Mouse (Mus musculus): Measurements from ENCODE around the gene Wfikkn2.

Gene Wfikkn2

DNA sequence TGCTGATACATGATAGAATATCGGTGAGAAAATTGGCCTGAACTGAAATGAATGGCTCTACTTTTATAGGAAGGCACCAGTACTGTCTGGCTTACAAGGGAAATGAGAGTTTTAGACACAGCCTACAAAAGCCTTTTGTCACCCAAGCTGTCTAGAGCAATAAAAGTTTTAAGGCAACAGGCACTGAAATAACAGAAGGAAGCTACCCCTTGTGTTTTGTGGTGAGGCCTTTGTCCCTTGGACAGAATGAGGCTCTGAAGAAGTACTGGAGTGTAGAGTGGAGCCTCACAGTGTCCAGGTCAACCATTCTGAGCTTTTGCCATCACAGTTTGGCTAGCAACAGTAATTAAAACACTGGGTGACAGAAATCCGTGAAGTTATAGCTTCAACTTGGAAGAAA lies 29.6 kb downstream of the Wfikkn2 start:
- DNase-seq: no peak

DNA sequence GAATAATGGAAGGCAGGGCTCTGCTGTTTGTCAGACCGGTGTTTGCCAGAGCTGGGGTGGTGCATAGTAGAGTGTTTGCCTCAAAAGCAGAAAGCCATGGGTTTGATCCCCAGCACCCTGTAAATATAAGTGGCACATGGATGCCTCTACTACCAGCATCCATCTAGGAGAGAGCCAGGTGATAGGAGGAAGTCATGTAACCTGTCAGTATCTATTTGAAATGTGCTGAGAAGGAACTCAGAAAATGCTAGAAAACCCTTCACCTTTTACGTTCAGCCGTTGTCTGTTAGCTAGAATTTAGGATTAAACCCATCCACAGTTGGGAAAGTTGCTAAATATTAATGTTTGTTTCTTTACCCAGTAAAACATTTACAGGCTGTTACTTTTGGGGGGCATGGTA lies 30.2 kb downstream of the Wfikkn2 start:
- DNase-seq: no peak

DNA sequence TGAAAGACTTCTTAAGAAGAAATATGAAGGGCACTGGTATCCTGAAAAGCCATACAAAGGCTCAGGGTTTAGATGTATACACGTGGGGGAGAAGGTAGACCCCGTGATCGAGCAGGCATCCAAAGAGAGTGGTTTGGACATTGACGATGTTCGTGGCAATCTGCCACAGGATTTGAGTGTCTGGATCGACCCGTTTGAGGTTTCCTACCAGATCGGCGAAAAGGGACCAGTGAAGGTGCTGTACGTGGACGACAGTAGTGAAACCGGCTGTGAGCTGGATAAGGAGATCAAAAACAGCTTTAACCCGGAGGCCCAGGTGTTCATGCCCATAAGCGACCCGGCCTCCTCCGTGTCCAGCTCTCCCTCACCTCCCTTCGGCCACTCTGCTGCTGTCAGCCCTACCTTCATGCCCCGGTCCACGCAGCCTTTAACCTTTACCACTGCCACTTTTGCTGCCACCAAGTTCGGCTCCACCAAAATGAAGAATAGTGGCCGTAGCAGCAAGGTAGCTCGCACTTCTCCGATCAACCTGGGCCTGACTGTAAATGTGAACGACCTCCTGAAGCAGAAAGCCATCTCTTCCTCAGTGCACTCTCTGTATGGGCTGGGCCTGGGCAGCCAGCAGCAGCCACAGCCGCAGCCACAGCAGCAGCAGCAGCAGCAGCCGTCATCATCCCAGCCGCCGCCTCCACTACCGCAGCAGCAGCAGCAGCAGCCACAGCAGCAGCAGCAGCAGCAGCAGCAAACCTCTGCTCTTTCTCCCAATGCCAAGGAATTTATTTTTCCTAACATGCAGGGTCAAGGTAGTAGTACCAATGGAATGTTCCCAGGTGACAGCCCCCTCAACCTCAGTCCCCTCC lies 31.8 kb downstream of the Wfikkn2 start:
- no peak for DNase-seq

- no peak for DNase-seq
Measured at GRCm38 (mm10) chr11:94212997-94213396, 32.8 kb downstream of the Wfikkn2 start.

- no peak for DNase-seq
Measured at GRCm38 (mm10) chr11:94212489-94212836, 33.3 kb downstream of the Wfikkn2 start.

- peak; percentile 78 to 80 for DNase-seq
Measured at GRCm38 (mm10) chr11:94211651-94212488, 33.9 kb downstream of the Wfikkn2 start.

GRCm38 (mm10) chr11:94211124-94211603 lies 34.6 kb downstream of the Wfikkn2 start, which contains the start of gene Tob1:
Tob1 (plus strand) TSS chr11:94211454.
- peak; percentile 98 for DNase-seq

DNA sequence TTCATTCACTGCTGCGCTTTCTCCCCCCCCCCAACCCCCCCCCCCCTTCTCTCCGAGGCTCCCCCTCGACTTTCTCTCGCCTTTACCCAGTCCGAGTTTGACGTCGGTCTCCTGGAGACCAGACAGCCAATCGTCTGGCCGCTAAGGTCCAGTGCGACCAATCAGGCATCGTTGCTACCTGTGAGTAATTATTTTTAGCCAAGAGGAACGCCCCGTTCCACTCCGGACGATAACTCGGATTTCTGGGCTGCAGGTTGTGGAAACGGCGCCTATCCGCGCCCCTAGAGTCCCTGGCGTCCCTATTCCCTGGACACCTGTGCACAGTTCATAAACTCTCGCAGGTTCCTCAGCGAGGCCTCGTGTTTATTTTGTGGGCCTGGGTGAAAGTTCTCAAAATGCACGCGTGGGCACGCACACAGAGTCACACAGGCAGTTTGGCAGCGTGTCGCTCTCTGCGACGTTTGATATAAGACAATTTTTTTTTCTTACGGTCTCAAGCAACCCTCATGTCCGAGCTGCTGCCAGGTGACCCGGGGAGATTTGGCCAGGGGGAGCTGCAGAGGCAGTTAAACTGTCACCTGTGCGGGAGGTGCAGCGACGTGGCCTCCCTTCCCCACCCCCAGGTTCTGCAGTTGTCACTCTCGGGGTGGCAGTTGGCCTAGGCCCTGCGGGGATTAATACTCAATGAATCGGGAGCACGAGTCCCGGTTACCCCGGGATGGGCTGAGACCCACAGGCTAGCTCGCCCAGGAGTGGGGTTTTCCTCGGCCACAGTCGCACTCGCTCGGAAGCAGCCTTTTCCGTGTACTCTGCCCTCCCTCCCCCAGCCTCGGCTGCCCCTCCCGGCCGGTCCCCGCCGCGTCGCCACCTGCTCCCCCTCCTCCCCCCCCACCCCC lies 35.4 kb downstream of the Wfikkn2 start:
- peak; percentile 92 to 95 for DNase-seq

DNA sequence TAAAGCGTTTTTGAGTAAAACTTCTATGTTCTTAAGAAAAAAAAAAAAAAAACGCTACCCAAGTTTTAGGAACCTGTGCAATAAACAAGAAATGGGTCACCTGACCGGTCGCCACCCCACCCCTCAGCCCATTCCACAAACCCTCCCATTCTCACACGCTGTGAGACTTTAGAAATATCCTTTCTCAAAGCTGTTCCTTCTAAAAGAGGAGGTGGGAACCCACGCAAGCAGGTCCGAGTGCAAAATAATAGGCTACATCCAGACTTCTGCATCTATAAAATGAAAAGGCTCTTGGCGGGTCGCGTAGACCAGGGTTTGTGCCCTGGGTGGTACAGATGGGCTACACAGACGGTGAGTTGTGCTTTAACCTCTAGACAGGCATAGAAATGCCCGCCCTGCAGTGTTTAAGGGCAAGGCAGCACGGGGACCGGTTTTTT lies 36.1 kb downstream of the Wfikkn2 start:
- no peak for DNase-seq

- no peak for DNase-seq
Measured at GRCm38 (mm10) chr11:94208811-94209675, 36.8 kb downstream of the Wfikkn2 start.

- DNase-seq: no peak
Measured at GRCm38 (mm10) chr11:94206398-94207114, 39.2 kb downstream of the Wfikkn2 start.

DNA sequence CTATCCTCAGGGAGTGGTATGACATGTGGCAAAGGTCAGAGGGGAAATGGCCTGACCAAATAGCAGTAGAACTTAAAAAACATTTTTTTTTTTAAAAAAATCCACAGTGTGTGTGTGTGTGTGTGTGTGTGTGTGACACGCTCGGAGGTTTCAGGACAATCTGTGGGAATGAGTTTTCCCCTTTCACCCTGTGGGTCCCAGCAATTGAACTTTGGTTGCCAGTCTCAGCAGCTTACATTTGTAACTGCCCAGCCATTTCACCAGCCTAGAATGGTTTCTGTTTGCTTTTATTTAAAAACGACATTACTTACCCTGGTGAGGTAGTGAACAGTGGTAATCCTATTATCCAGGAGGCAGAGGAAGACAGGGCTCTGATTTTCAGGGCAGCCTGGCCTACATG lies 42.7 kb downstream of the Wfikkn2 start:
- no peak for DNase-seq

GRCm38 (mm10) chr11:94202106-94202505 lies 43.7 kb downstream of the Wfikkn2 start:
- no peak for DNase-seq

GRCm38 (mm10) chr11:94200422-94200821 lies 45.4 kb downstream of the Wfikkn2 start:
- DNase-seq: no peak

DNA sequence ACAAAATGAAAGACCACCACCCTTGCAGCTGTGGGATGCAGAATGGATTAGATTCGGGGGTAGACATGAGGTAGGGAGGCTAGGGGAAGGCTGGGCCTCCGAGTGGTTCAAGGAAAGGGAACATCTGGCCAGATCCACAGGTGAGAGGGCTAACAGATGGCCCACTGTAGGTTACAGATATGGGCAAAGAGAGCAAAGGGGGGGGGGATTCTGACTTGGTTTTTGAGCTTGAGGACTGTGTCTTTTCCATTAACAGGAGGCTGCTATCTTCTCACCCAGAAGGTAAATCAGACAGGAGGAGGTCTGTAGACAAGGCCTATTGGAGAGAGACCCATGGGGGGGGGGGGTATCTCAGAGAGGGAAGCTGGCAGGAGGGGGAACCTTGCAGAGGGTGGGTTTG lies 46.0 kb downstream of the Wfikkn2 start:
- no peak for DNase-seq

DNA sequence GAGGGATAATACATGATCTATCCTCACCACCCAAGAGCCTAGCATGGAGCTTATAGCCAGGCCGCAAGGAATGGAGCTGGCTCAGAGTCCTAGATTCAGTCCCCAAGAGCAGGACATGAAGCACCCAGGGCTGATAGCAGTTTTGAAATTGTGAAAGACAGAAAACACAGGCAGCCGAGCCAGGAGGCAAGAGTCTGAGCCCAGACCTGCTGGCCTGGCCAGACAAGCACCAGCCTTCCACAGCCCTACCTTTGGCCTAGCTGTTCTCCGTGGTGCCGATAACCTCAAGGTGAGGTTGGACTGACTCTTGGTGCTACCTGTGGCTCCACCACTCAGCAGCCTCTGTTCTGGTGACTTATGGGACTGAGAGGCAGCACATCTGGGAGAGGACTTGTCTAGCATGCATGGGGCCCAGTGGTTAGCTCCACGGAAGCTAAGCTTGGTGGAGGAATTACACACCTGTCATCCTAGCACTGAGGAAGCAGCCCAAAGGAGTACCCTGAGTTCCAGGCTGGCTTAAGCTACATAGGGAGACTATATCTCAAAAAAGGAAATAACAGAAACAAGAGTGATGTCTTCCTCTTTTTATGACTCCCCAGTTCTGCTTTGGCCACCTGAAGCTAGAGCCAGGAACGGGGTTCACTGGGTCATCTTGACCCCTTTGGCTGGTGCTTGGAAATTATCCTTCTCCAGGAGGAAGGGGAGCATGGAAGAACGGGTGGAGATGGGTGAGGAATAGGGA lies 47.2 kb downstream of the Wfikkn2 start:
- no peak for DNase-seq

DNA sequence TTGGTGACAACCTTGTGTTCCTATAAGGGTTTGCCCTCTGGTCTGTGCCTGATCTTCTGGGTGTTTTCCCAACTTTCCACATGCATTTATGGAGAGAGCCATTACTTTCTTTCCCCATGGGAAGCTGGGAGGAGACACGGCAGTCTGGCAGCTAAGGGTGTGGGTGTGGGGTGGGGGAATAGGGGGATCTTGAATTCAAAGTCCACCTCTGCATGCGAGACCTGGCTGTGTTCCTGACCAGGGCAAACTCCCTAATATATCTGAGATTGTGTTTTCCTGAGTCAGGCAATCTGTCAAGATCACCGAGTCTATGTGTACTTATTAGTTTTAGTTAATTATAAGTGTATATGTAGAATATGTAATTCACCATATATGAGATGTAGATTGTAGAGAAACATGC lies 49.5 kb downstream of the Wfikkn2 start:
- no peak for DNase-seq

- DNase-seq: no peak
Measured at GRCm38 (mm10) chr11:94193109-94193508, 52.7 kb downstream of the Wfikkn2 start.

DNA sequence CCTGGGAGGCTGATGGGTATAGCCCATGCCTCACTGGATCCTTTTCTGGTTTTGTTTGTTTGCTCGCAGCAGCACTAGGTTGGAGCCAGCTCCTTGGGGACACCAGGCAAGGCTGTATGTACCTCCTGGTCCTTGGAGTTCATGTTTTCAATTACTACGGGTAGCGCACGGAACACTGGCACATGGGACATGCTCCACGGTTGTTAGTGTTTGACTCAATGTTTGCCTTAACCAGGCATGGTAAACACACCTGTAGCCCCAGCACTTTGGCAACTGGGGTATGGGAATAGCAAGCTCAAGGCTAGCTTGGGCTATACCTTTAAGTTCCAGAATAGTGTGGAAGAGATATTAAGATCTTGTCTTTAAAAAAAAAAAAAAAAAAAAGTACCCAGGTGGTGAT lies 55.1 kb downstream of the Wfikkn2 start:
- peak in 1 of 2 experiments; percentile 11 for DNase-seq

GRCm38 (mm10) chr11:94189579-94189978 lies 56.2 kb downstream of the Wfikkn2 start:
- no peak for DNase-seq

Data from lung, postnatal 4 days (tissue).